Mouse (Mus musculus): Measurements from ENCODE around the gene Prmt6.

GRCm38 (mm10) chr3:110249891-110250838 is 633 bp downstream of the Prmt6 start:
- TF ChIP-seq CTCF (IDR thresholded peaks at IDR 0.05; ENCODE audit: borderline replicate concordance, insufficient read depth, low read depth, low read length) (no peak), POLR2A (IDR thresholded peaks at IDR 0.05; ENCODE audit: borderline replicate concordance, insufficient read depth, low read length) (no peak)

All from cerebellum, adult 2 months (tissue).